Mouse (Mus musculus) kidney, adult 2 months (tissue): ENCODE data around the gene Hps6.

Experiments
- CTCF ChIP-seq: fragments of 200-500 bp; conservative IDR thresholded peaks from 2 replicates; pipeline ENCODE4 v1.5.1; 2011; ENCODE audit warnings: low read depth, mild to moderate bottlenecking, control low read depth, low read length, moderate library complexity, mixed read lengths; ENCODE audit not compliant: insufficient read depth, insufficient read length
- POLR2A ChIP-seq: fragments of 200-500 bp; IDR thresholded peaks from one replicate; pipeline ENCODE4 v1.6.1; 2011; ENCODE audit warnings: low read depth, low read length, control low read depth

GRCm38 (mm10) chr19:45997365-45997764, 5.9 kb upstream of the Hps6 start:
- TF ChIP-seq CTCF = no peak
- TF ChIP-seq POLR2A = no peak
